Mouse (Mus musculus) heart, embryonic 15.5 days (tissue): ENCODE results near the gene Slc1a4. TPM values are rescaled to one million over a fixed set of nuclear protein-coding genes. Genes with fewer than 3 reads are reported as not detected.

Source experiments
- ATAC-seq: fragments of 200-750 bp; cut with Nextera tagmentation; replicated peaks from 2 replicates; pipeline ENCODE4 v1.8.0; 2017; ENCODE audit warnings: low read depth, moderate TSS enrichment; ENCODE audit not compliant: insufficient number of reproducible peaks, insufficient read depth, low FRiP score
- H3K27ac ChIP-seq: fragments of 300-500 bp; sonication (generic); 2 replicates; pipeline ENCODE4 v1.5.1; 2015; ENCODE audit warnings: mild to moderate bottlenecking, inconsistent platforms
- H3K27me3 ChIP-seq: fragments of 300-500 bp; sonication (generic); 2 replicates; pipeline ENCODE4 v1.6.1; 2015; ENCODE audit warnings: inconsistent platforms
- H3K36me3 ChIP-seq: fragments of 300-500 bp; sonication (generic); 2 replicates; pipeline ENCODE4 v1.6.1; 2015; ENCODE audit warnings: mild to moderate bottlenecking, inconsistent platforms
- H3K4me1 ChIP-seq: fragments of 300-500 bp; sonication (generic); replicated peaks from 2 replicates; pipeline ENCODE4 v1.6.1; 2015; ENCODE audit warnings: inconsistent platforms
- H3K4me2 ChIP-seq: fragments of 300-500 bp; sonication (generic); 2 replicates; pipeline ENCODE4 v1.6.1; 2015; ENCODE audit warnings: inconsistent platforms, mild to moderate bottlenecking, moderate library complexity
- H3K4me3 ChIP-seq: fragments of 300-500 bp; sonication (generic); 2 replicates; pipeline ENCODE4 v1.5.1; 2015; ENCODE audit warnings: mild to moderate bottlenecking, inconsistent platforms
- H3K9ac ChIP-seq: fragments of 300-500 bp; sonication (generic); 2 replicates; pipeline ENCODE4 v1.6.1; 2015; ENCODE audit warnings: mild to moderate bottlenecking, inconsistent platforms
- H3K9me3 ChIP-seq: fragments of 300-500 bp; sonication (generic); replicated peaks from 2 replicates; pipeline ENCODE4 v1.6.1; 2016; ENCODE audit warnings: inconsistent platforms
- WGBS: fragments of 180-500 bp; shearing (Covaris S2); methylation state at CpG from one replicate; pipeline ENCODE4 v1.1.7; 2015; ENCODE audit warnings: mixed read lengths; 5-methylcytosine and 5-hydroxymethylcytosine counted together
- polyA plus RNA-seq: library from polyadenylated mRNA; unstranded; fragments of >200 nt; fragmentation: Nextera tagmentation; extraction: Ambion mirVana; gene quantifications from 2 replicates; pipeline ENCODE4 v1.2.1, GENCODE M21; 2015

Gene Slc1a4
- polyA plus RNA-seq, 1 experiment from 2014 or later, result 6.9 TPM

DNA sequence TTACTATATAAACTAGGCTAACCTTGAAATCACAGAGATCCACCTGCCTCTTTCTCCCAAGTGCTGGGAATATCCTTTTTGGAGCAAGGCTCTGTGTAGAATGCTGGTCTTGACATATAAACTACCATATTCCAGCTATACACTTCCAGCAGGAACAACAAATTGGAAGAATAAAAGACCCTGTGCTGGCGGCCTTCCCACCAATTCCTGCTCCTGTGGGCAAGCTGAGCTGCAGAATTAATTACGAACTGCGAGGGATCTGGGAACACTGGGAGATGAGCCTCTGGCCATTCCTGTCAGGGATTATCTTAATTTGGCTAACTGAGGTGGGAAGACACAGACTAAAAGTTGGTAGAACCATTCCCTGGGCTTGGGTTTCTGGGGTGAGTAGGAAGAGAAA, 10.1 kb downstream of the Slc1a4 start:
- 89% methylated on average over 3 of the region's 3 CpGs for WGBS
- H3K36me3 ChIP-seq, result no peaks in the 10 kb centered on the region
- no peaks in the 10 kb centered on the region for H3K27me3 ChIP-seq
- H3K9ac ChIP-seq, result no peak overlapping the region
- H3K27ac ChIP-seq, result no peak overlapping the region
- no peak for ATAC-seq
- no peaks in the 10 kb centered on the region for H3K9me3 ChIP-seq
- H3K4me1 ChIP-seq, result peaks cover 18% of the 10 kb centered on the region; the same call in 1 of the 2 replicates
- H3K4me3 ChIP-seq, result no peak overlapping the region
- H3K4me2 ChIP-seq, result no peak overlapping the region

DNA sequence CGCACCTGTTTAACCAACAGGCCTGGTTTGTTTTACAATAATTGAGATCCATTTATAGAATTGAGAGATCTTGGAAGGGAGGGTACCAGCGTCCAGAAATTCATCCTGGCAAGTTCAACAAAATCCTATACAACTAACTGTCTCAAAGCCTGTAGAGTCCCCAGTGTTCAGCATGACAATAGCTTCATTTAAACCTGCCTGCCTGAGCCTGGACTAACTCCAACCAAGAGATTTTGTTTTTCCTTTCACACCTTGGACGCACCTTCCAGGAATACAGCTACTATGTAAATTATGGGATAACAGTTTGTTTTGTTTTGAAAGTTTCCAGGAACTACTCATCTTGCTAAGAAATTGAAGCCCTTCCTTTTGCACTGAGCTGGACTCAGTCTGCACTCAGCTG, 11.9 kb downstream of the Slc1a4 start:
- Histone ChIP-seq H3K9me3 (no peaks in the 10 kb centered on the region), H3K4me3 (no peak overlapping the region), H3K9ac (no peak overlapping the region), H3K27ac (no peak overlapping the region), H3K27me3 (no peaks in the 10 kb centered on the region), H3K4me2 (no peak overlapping the region), H3K4me1 (peaks cover 11% of the 10 kb centered on the region; the same call in 1 of the 2 replicates), H3K36me3 (no peaks in the 10 kb centered on the region)
- WGBS, result 83% methylated on average over 3 of the region's 3 CpGs
- no peak for ATAC-seq

DNA sequence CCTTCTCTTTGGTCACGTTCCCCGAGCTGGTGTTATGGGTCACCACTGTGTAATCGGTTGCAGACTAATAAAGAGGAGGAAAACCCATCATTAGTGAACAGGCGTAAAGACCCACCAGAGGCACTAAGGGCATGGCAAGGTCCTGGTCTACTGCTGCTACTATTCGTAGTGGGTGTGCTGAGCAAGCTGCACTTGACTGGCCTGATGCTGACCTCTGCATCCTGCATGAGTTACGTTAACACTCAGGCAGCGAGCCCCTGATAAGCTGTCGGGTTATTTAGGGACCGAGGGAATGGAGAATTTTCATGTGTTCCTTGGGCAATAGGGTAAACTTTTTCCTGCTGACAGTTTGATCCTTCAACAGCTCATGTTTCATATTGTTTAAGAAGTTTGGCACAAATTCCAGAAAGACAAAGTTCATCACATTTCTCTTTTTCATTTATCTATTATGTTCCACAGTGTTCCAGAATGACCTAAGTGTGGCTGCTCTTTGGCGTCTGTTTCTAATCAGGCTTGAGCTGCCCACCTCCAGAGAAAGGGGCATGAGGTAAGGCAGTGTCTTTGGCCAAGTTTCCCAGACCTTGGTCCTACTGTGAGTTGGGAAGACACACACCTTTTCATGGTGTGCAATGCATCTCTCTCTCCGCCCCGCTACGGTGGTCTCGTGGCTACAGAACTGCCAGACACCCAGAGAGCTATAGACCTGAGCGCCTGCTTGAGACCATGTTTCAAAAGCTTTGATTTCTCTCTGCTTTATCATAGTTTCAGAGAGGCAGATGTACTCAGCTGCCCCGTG, 13.7 kb downstream of the Slc1a4 start:
- Histone ChIP-seq H3K27me3 (no peaks in the 10 kb centered on the region), H3K9ac (no peak overlapping the region), H3K36me3 (no peaks in the 10 kb centered on the region), H3K4me1 (peaks cover 11% of the 10 kb centered on the region; the same call in 1 of the 2 replicates), H3K9me3 (no peaks in the 10 kb centered on the region), H3K4me3 (no peak overlapping the region), H3K4me2 (no peak overlapping the region), H3K27ac (no peak overlapping the region)
- ATAC-seq, result peak; percentile 73; the same call in 1 of the 2 replicates
- 37% methylated on average over 16 of the region's 16 CpGs for WGBS

DNA sequence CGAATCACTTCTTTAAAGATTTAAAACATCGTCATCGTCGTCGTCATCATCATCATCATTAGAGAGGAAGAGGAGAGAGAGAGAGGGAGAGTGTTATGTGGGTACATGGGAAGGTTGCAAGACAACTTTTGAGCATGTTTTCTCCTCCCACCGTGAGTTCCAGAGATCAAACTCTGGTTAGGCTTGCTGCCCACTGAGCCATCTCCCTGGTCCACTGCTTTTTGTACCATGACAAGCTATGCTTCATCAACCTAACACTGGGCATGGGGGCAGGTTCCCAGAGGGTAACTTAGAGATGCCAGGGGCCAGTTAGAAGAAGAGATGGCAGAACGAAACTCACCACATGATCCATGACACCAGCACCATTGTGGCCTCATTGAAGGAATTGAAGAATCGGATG, 18.9 kb downstream of the Slc1a4 start:
- no peaks in the 10 kb centered on the region for H3K36me3 ChIP-seq
- no peak overlapping the region for H3K4me2 ChIP-seq
- H3K4me3 ChIP-seq, result no peak overlapping the region
- WGBS, result 88% methylated on average over 8 of the region's 8 CpGs
- no peaks in the 10 kb centered on the region for H3K27me3 ChIP-seq
- no peaks in the 10 kb centered on the region for H3K9me3 ChIP-seq
- no peak overlapping the region for H3K27ac ChIP-seq
- H3K4me1 ChIP-seq, result peaks cover 4% of the 10 kb centered on the region; the same call in 1 of the 2 replicates
- ATAC-seq, result no peak
- H3K9ac ChIP-seq, result no peak overlapping the region

DNA sequence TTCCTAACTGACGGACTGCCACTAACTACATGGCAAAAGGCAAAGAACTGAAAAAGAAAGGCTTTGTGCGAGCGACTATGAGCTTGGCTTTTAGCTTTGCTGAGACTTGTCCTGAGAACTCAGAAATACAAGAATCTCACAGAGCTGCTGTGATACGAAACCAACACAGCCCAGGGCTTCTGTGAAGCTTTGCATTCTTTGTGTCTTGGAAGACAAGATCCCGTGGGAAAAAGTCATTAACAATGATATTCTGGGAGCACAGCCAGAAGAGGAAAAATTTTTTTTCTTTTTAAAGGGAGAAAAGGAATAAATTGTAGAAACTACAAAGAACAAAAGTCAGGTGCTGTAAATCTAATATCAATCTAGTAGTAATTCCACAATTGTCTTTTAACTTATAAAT, 23.5 kb downstream of the Slc1a4 start:
- WGBS, result 59% methylated on average over 5 of the region's 5 CpGs

DNA sequence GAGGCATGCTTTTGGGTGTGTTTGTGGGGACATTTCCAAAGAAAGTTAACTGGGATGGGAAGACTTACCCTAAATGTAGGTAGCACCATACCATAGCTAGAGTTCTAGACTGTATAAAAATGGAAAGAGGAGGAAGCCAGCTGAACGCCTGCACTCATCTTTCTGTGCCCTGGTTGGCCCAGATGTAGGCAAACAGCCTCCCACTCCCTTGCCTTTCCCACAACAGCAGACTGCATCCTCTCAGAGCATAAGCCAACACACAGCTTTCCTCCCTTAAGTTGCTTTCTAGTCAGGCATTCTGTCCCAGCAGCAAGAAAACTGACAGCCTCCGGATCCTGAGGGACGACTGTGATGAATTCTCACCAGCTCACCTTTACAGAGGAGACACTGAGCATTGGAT, 25.1 kb downstream of the Slc1a4 start:
- Histone ChIP-seq H3K27me3 (no peaks in the 10 kb centered on the region), H3K27ac (no peak overlapping the region), H3K4me1 (no peaks in the 10 kb centered on the region), H3K4me2 (no peak overlapping the region), H3K36me3 (0 out of 2 replicates have a peak, but pooled peaks cover 3% of the 10 kb centered on the region), H3K4me3 (no peak overlapping the region), H3K9me3 (no peaks in the 10 kb centered on the region), H3K9ac (no peak overlapping the region)
- no peak for ATAC-seq
- WGBS, result 85% methylated on average over 3 of the region's 3 CpGs

More for the DNA sequence above, 23.5 kb downstream of the Slc1a4 start:
- Histone ChIP-seq H3K4me3 (no peak overlapping the region), H3K9me3 (no peaks in the 10 kb centered on the region), H3K27me3 (no peaks in the 10 kb centered on the region), H3K4me1 (no peaks in the 10 kb centered on the region), H3K36me3 (no peaks in the 10 kb centered on the region), H3K27ac (peak overlapping the region; percentile 53), H3K4me2 (no peak overlapping the region), H3K9ac (no peak overlapping the region)
- ATAC-seq, result 0 out of 2 replicates have a peak, but pooled peaks have one; percentile 31

DNA sequence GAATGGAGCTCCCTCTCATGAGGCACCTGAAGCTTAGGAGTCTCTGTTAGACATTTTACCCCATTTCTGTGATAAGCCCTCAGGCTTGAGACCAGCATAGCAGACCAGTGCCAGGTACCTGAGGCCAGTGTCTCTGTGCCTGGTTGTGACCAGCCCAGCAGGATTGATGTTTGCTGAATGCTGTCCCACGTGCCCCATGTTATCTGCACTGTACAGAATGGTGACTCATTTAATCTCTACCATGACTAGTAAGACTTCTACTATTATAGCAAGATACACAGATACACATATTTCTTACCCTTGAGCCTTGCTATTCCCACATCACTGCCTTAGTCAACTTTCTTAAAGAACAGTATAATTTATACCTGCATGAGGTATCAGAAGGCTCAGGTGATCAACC, 26.9 kb downstream of the Slc1a4 start:
- no peaks in the 10 kb centered on the region for H3K9me3 ChIP-seq
- no peak for ATAC-seq
- no peak overlapping the region for H3K4me2 ChIP-seq
- H3K4me3 ChIP-seq, result no peak overlapping the region
- WGBS, result 58% methylated on average over 1 of the region's 1 CpGs
- no peak overlapping the region for H3K27ac ChIP-seq
- H3K4me1 ChIP-seq, result no peaks in the 10 kb centered on the region
- no peaks in the 10 kb centered on the region for H3K27me3 ChIP-seq
- 0 out of 2 replicates have a peak, but pooled peaks cover 3% of the 10 kb centered on the region for H3K36me3 ChIP-seq
- H3K9ac ChIP-seq, result no peak overlapping the region

DNA sequence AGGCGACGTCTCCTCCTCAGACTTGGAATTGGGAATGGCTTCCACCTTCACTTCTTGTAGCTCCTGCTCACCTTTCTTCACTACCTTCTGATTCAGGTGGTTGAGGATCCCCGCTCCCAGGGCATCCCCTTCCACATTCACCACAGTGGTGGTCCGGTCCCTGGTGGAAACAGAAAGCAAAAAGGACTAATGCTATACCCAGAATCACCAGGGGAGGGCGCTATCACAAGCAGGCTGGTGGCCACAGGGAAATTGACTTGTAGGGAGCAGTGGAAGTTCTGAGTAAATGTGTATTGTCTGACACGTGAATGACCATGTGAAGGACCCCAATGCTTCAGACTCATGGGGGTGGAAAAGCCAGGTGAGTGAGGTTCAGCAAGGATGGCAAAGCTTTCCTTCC, 28.2 kb downstream of the Slc1a4 start:
- Histone ChIP-seq H3K4me3 (no peak overlapping the region), H3K4me1 (peaks cover 3% of the 10 kb centered on the region; the same call in 1 of the 2 replicates), H3K27ac (no peak overlapping the region), H3K4me2 (no peak overlapping the region), H3K27me3 (no peaks in the 10 kb centered on the region), H3K36me3 (0 out of 2 replicates have a peak, but pooled peaks cover 3% of the 10 kb centered on the region), H3K9ac (no peak overlapping the region), H3K9me3 (no peaks in the 10 kb centered on the region)
- no peak for ATAC-seq
- WGBS, result 76% methylated on average over 6 of the region's 6 CpGs

DNA sequence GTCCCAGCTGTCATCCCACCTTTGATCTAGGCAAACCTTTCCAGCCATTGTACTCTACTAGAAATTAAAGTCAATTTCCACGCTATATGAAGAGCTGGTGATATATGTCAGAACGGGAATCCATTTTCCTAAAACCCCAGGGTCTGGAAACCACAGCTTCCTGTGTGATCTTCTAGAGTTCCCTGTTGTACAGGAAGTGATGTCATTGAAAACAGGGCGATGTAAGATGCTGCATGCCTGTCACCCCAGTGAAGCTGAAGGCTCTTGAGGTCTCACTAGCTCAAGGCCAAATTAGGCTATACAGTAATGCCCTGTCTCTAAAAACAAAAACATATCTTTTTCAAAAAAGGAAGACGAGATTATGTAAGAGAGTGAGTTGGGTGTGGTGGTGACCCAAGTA, 31.2 kb downstream of the Slc1a4 start:
- Histone ChIP-seq H3K9ac (no peak overlapping the region), H3K4me1 (peaks cover 3% of the 10 kb centered on the region; the same call in 1 of the 2 replicates), H3K36me3 (0 out of 2 replicates have a peak, but pooled peaks cover 3% of the 10 kb centered on the region), H3K4me3 (no peak overlapping the region), H3K9me3 (no peaks in the 10 kb centered on the region), H3K27ac (no peak overlapping the region), H3K4me2 (no peak overlapping the region), H3K27me3 (no peaks in the 10 kb centered on the region)
- 80% methylated on average over 4 of the region's 4 CpGs for WGBS
- 0 out of 2 replicates have a peak, but pooled peaks have one; percentile 32 for ATAC-seq

DNA sequence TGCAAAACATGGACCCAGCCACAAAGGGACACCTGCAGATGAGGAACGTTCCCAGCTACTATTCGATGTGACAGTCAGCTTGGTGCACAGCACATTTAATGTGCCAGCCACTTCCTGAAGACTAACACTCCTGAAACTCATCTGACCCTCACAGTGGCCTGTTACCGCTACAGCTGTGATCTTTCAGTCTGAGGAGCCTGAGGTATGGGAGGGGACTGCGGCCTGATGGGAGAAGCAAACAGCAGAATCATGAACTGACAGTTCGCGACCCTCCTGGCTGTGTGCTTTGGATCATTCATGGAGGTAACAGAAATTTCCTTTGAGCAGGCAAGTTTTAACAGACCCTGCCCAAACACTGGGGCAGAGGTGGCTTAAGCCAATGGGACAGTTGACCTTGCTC, 31.7 kb downstream of the Slc1a4 start:
- H3K4me2 ChIP-seq, result no peak overlapping the region
- H3K4me1 ChIP-seq, result peaks cover 3% of the 10 kb centered on the region; the same call in 1 of the 2 replicates
- H3K9ac ChIP-seq, result no peak overlapping the region
- ATAC-seq, result no peak
- H3K27me3 ChIP-seq, result no peaks in the 10 kb centered on the region
- 82% methylated on average over 6 of the region's 6 CpGs for WGBS
- H3K9me3 ChIP-seq, result no peaks in the 10 kb centered on the region
- 0 out of 2 replicates have a peak, but pooled peaks cover 3% of the 10 kb centered on the region for H3K36me3 ChIP-seq
- H3K27ac ChIP-seq, result no peak overlapping the region
- no peak overlapping the region for H3K4me3 ChIP-seq

DNA sequence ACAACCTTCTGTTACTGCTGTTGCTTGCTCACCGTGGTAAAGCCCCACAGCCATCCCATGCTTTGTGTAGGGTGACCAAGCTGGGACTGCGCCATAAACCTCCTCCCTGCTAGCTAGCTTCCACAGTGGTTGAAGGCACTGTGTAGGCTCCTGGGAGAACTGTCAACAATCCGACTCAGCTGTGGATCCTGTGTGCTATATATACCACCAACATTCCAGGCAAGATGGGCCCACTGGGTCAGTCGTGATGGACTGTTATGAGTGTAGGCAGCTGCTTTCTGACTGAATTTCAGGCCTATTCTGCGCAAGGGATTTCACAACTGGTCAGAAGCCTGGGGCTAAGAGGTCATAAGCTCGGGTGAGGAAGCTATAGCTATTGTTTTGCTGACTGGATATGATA, 32.6 kb downstream of the Slc1a4 start:
- peak; percentile 73; the same call in 1 of the 2 replicates for ATAC-seq
- Histone ChIP-seq H3K4me1 (peaks cover 3% of the 10 kb centered on the region; the same call in 1 of the 2 replicates), H3K9ac (no peak overlapping the region), H3K27ac (no peak overlapping the region), H3K9me3 (no peaks in the 10 kb centered on the region), H3K4me3 (no peak overlapping the region), H3K27me3 (no peaks in the 10 kb centered on the region), H3K4me2 (no peak overlapping the region), H3K36me3 (0 out of 2 replicates have a peak, but pooled peaks cover 3% of the 10 kb centered on the region)
- whole genome bisulfite sequencing, result 52% methylated on average over 6 of the region's 6 CpGs
